Mouse (Mus musculus): ENCODE measurements around the gene Pm20d1.

Pm20d1 gene

DNA sequence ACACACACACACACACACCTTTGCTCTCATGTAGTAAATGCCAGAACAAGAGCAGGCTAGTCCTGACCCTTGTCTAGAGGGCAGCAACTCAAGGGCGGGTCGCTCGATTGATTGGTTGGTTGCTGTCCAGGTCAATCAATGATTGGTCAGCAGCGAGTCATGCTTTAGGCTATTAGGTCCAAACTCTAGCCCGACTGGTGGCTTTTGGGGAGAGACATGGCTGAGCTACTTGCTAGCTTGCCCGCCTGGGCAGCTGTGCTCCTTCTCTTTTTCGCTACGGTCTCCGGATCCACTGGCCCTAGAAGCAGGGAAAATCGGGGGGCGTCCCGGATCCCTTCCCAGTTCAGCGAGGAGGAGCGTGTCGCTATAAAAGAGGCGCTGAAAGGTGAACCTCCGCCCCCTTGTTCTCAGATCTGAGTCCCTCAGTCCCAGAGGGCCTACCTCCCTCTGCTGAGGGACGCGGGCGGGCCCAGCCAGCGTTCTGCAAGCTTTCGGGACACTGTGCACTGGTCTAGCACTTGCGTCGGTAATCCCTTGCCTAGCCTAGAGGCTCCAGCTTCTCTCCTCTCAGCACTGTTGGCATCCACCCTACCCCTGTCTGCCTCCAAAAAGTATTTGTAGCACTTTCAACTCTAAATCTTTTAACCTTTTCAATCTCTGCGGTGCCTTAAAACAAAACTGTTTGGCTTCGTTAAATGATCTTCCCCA is at the start of gene Pm20d1:
TSS of gene Pm20d1 (plus strand) at position 180 of the 708 bp plus-strand sequence.
- peak; percentile 93 for DNase-seq (ENCODE audit: low read depth, low spot score)

GRCm38 (mm10) chr1:131747761-131748160 is 49.4 kb upstream of the Pm20d1 start:
- DNase-seq (ENCODE audit: low read depth, low spot score), result no peak

GRCm38 (mm10) chr1:131748636-131749035 is 48.5 kb upstream of the Pm20d1 start:
- DNase-seq (ENCODE audit: low read depth, low spot score), result no peak

DNA sequence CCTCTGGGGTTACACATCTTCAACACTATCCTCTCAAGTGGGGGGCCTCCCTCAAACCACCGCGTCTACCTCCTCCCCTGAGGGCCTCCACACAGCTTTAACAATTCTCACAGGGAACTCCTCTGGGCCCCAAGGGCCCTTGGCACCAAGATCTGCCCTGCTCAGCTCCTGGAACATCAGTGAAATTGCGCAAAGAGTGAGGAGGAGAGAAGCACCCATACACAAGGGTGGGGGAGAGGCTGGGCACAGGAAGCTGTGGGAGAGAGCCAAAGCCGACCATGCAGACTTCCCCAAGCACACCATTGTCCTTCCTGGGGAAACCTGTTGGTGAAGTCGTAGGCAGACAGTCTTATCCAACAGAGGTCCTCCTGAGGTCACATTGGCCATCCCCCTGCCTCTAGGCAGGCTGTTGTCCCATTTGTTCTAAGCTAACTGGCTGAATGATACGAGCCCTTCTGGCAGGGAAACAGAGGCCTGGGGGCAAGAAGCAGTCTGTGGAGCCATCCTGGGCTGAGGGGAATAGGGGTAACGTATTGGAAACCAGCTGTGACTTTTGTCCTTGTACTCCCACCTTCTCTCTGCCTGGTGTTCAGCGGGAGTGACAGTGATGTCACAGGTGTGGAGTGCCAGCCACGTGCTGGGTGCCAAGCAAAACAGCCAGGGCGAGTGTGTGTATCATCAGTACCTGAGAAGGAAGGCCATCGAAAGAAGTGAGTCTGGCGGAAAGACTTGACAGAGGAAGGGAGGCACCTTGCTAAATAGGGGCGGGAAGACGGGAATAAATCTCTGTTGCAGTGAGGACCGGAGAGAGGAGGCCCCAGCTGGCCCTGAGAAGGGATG is 47.3 kb upstream of the Pm20d1 start:
- no peak for DNase-seq (ENCODE audit: low read depth, low spot score)

DNA sequence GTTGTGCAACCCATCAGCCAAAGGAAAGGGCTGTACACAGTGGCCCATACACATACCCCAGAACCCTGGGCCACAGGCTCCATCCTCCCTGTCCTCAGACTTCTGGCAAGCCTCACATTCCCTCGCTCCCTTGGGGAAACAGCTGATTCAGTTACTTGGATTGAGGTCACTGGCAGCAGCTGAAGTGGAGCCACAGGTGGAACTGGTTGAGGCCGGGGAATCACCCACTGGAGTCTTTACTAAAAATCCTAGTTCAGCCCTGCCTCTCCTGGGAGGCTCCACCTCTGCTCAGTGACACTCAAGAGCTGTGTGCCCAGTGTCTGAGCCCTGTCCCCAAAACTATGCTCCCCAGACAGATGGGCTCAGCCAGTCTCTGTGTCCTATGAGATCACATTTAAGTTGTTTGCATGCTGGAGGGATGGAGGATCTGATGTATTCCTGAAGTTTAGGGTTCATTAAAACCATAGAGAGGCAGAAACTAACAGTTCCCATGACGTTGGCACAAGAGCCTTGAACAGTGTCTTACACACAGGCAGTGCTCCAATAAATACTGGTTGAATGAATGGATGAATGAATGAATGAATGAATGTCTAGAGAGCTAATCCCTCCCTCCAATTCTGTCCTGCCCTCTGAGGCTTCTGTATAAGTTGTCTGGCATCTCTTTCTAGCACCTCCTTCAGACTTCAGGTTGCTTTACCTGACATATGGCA is 45.8 kb upstream of the Pm20d1 start:
- DNase-seq (ENCODE audit: low read depth, low spot score), result no peak

DNA sequence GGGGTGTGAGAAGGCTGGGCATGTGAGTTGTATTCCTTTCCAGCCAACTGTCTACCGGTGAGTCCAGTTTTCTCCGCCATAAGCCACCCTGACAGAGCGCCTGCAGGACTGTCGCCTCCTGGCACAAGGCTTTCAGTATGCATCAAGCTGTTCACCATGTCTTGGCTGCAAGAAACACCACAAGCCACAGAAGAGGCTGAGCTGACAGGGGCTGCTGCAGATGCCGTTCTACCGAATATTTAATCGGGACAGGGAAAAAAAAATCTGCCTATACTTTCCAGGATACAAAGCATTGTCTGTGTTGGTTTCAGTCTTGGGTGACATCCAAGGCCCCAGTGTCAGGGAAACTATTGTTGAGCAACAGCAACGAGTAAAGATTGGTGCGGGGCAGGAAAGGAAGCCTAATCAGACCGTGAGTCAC is 45.3 kb upstream of the Pm20d1 start:
- no peak for DNase-seq (ENCODE audit: low read depth, low spot score)

DNA sequence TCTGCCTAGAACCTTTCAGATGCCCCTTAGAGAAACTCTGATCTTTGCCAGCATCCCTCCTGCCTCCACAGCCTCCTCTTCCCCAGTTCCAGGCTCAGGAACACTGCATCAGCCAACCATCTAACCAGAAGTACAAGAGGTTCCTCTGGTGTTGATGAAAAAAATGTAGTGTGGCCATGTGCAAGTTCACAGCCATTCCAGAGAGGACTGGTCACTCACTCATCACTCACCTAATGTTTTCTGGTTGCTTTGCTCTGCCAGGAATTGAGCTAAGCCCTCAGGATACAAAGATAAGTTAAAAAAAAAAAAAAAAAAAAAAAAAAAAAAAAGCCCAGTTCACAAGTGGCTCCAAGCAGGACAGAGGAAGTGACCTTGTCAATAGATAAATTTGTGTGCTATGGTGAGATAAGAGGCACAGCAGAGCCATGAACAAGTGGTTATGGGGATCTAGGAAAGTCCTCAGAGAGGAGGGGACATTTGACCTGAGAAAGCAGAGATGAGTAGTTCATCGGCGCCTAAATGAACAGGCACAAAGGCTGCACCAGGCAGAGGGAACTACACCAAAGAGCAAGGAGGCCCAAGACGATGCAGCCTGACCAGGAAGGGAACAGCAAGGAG is 42.9 kb upstream of the Pm20d1 start:
- DNase-seq (ENCODE audit: low read depth, low spot score), result no peak

GRCm38 (mm10) chr1:131754916-131755315 is 42.3 kb upstream of the Pm20d1 start:
- no peak for DNase-seq (ENCODE audit: low read depth, low spot score)

- DNase-seq (ENCODE audit: low read depth, low spot score), result no peak
These were observed 40.0 kb upstream of the Pm20d1 start for GRCm38 (mm10) chr1:131757211-131757610.

DNA sequence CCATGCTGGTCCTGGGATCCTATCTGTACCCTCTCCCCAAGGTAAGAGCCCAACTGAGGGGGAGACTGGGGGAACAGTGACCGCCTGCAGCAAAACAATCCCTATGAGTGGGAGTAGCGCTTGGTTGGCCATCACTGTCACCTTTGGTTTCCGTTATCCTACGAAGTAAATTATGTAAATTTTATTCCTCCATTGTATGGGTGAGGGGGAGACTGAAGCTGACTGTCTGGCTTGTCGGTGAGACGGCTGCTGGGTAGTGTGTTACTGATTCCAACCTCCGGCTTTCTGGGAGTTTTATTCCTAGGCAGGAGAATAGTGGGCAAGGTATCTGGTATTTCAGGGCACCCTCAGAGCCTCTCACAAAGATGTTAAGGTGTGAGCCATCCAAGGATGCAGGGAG is 38.4 kb upstream of the Pm20d1 start:
- DNase-seq (ENCODE audit: low read depth, low spot score), result no peak

DNA sequence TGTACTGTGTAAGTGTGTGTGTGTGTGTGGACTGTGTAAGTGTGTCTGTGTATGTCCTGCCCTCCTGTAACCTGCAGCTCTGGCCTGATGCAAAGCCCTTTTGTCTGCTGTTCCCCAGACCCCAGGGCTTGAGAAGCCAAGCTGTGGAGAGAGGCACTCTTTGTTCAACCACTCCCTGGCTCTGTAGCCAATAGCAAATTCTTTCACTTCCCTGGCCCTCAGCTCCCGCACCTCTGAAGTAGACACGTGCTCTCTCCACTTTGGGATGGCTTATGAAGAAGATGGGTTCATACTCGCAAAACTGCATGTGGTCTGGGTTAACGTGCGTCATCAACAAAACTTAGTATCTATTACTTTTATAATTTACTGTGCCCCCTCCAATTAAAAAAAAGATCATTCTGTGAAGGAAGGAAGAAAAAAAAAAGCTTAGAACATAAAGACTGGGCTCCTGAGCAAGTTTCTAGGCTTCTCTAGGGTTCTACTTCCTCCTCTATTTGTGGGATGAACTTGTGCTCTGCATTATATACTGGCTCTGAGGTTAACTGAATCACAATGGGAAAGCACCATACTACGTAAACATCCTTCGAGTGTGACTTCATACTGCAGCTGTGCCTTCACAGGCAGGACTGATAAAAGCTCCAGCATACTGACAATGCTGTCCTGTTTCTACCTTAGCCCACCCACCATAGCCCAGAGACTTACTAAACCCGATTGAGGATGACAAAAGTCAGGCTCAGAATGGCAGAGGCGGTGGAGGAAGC is 37.3 kb upstream of the Pm20d1 start:
- no peak for DNase-seq (ENCODE audit: low read depth, low spot score)

- DNase-seq (ENCODE audit: low read depth, low spot score), result no peak
These were observed 36.8 kb upstream of the Pm20d1 start for GRCm38 (mm10) chr1:131760428-131760820.

GRCm38 (mm10) chr1:131761079-131761831 is 35.9 kb upstream of the Pm20d1 start:
- DNase-seq (ENCODE audit: low read depth, low spot score), result no peak

- DNase-seq (ENCODE audit: low read depth, low spot score), result peak; percentile 48
These were observed 33.5 kb upstream of the Pm20d1 start for GRCm38 (mm10) chr1:131763683-131764082.

- DNase-seq (ENCODE audit: low read depth, low spot score), result no peak
These were observed 32.4 kb upstream of the Pm20d1 start for GRCm38 (mm10) chr1:131764581-131765338.

DNA sequence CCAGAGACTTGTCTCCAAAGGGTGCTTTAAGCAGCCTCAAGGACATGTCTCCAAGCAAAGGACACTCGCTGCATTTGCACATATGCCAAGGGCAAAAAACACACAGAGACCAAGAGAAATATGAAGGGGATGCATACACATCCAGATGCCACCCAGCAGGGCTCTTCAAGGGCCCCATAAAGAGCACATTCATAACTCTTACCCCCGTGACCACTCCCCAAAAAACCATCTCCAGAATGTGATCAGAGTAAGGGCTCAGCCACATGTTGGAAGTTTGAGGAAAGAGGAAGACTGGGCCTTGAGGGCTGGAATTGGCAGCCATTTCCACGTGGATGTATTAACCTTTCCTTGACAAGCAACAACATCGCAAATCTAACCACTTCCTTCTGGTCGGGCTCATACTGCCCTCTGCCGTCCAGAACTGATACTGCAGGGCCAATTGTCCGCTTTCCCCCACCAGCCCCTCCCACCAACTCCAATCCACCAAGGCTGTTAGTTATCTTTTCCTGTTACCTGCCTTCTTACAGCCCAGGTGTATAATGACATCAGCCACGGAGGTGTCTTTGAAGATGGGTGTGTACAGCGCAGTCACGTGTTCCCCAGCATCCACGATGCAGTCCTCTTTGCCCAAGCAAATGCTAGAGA is 31.7 kb upstream of the Pm20d1 start:
- DNase-seq (ENCODE audit: low read depth, low spot score), result peak; percentile 89

GRCm38 (mm10) chr1:131769296-131769695 is 27.9 kb upstream of the Pm20d1 start:
- no peak for DNase-seq (ENCODE audit: low read depth, low spot score)

DNA sequence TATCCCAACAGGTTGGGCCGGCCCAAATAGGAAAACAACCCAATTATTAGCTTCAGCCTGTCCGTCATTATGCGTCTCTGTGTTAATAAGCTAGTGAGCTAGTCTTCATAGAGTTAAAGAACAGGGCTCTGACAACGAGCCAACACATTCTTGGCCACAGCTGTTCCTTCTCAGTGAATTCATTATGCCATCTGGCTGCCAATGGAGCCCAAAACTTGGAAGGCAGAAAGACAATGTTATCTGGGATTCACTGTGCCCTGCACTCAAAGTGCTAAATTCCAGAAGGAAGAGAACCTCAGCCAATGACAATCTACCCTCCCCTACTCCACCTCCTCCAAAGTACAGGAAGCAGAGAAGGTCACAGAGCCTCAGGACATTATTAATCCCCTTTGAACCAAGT is 26.5 kb upstream of the Pm20d1 start:
- DNase-seq (ENCODE audit: low read depth, low spot score), result no peak

DNA sequence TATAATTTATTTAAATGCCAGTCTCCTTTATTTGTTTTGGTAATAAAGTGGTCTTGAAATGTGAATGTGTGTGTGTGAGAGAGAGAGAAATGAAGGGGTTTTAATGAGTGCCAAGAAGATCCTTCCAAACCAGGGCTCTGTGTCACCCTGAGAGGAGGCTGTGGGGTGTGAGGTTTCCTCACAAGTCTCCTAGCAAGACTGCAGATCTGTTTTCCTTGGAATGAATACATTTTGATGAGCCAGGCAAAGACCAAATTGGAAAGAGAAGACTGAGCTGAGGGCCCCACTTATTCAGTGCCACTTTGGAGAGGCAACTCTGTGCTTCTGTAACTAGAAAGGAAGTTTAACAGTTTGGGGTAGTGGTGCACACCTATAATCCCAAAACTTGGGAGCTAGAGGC is 25.7 kb upstream of the Pm20d1 start:
- no peak for DNase-seq (ENCODE audit: low read depth, low spot score)

Measured in ES-CJ7 (cell line).